Mouse (Mus musculus) MEL (cell line): Measurements from ENCODE around the gene Ccdc85c.

Source experiments
- CHD2 ChIP-seq: IDR thresholded peaks from 2 replicates; pipeline ENCODE4 v1.6.1; 2011; ENCODE audit warnings: low read length, improper control_type of control experiment
- CTCF ChIP-seq, 3 experiments: IDR thresholded peaks in 2 of 3; conservative IDR thresholded peaks in 1 of 3; 2 replicates each; pipeline ENCODE4 v1.5.1; 2011 to 2012; ENCODE audit warnings: low read length in 3 of 3, low read depth in 2 of 3, mild to moderate bottlenecking in 2 of 3, improper control_type of control experiment in 1 of 3, inconsistent platforms in 1 of 3, mixed read lengths in 1 of 3, moderate library complexity in 1 of 3; ENCODE audit not compliant: control insufficient read depth in 1 of 3, insufficient read depth in 1 of 3, poor library complexity in 1 of 3, severe bottlenecking in 1 of 3
- MAX ChIP-seq: IDR thresholded peaks from 2 replicates; pipeline ENCODE4 v1.6.1; 2011; ENCODE audit warnings: low read length, improper control_type of control experiment
- NRF1 ChIP-seq: IDR thresholded peaks from 2 replicates; pipeline ENCODE4 v1.6.1; 2014; ENCODE audit warnings: low read depth, mild to moderate bottlenecking, inconsistent platforms, low read length, improper control_type of control experiment, moderate library complexity; ENCODE audit not compliant: poor library complexity, insufficient read depth, severe bottlenecking
- POLR2A ChIP-seq, 2 experiments: IDR thresholded peaks; 2 replicates each; pipeline ENCODE4 v1.6.1; 2011 to 2012; ENCODE audit warnings: low read length in 2 of 2, mild to moderate bottlenecking in 2 of 2, control low read depth in 1 of 2, improper control_type of control experiment in 1 of 2, low read depth in 1 of 2, moderate library complexity in 1 of 2; ENCODE audit not compliant: control insufficient read depth in 1 of 2, insufficient read depth in 1 of 2, poor library complexity in 1 of 2
- POLR2AphosphoS2 ChIP-seq: IDR thresholded peaks from 2 replicates; pipeline ENCODE4 v1.6.1; 2011; ENCODE audit warnings: low read length, improper control_type of control experiment
- RCOR1 ChIP-seq: IDR thresholded peaks from 2 replicates; pipeline ENCODE4 v1.6.1; 2012; ENCODE audit warnings: low read depth, mild to moderate bottlenecking, inconsistent platforms, low read length, improper control_type of control experiment
- SIN3A ChIP-seq: IDR thresholded peaks from 2 replicates; pipeline ENCODE4 v1.6.1; 2012; ENCODE audit warnings: low read length, improper control_type of control experiment, inconsistent platforms
- ZNF384 ChIP-seq: IDR thresholded peaks from 2 replicates; pipeline ENCODE4 v1.6.1; 2012; ENCODE audit warnings: low read depth, mild to moderate bottlenecking, inconsistent platforms, low read length, improper control_type of control experiment

DNA sequence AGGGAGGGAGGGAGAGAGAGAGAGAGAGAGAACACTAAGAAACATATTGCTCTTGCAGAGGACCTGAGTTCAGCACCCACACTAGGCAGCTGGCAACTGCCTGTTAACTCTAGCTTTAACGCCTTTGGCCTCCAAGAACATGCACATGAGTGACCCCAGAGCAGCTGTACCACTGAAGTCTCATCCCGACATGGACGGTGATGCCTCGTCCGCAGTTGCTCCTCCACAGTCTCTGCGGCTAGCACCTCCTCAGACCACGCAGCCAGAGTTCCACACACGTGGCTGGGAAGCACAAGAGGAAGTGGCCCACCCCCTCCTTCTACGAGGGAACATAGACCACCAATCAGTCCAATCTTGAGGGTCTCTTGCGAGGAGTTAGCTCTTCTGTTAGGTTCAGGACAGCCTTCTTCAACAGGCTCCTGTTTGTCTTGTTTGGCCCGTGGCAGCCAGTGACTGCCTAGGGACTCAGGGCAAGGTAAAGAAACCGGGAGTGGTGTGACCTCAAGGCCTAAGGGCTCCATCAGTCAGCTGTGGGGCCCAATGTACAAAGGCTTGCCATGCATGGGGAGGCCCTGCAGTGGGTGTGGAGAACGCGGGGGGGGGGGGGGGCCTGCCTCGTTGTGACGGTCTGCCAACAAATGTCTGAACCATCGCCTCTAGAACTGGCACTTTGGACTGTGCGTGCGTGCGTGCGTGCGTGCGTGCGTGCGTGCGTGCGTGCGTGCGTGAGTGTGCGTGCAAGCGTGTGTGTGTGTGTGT is 24.0 kb downstream of the Ccdc85c start:
- no peak for TF ChIP-seq CTCF (IDR thresholded peaks at IDR 0.05 in 2 of 3, conservative IDR thresholded peaks at IDR 0.05 in 1 of 3; ENCODE audit: control insufficient read depth in 1 of 3, insufficient read depth in 1 of 3, low read depth in 2 of 3, low read length in 3 of 3, poor library complexity in 1 of 3, severe bottlenecking in 1 of 3)
- no peak for TF ChIP-seq POLR2AphosphoS2
- TF ChIP-seq MAX, result no peak
- no peak for TF ChIP-seq POLR2A (IDR thresholded peaks at IDR 0.05; ENCODE audit: control insufficient read depth in 1 of 2, insufficient read depth in 1 of 2, low read depth in 1 of 2, low read length in 2 of 2, poor library complexity in 1 of 2)
- TF ChIP-seq SIN3A, result no peak
- TF ChIP-seq CHD2, result no peak
- no peak for TF ChIP-seq NRF1
- TF ChIP-seq ZNF384, result no peak
- no peak for TF ChIP-seq RCOR1
